Mouse (Mus musculus): ENCODE measurements around the gene Oasl2.
"Not testable (repeated sequence)": the region's sequence is repeated elsewhere in the genome, so short reads cannot be mapped to it uniquely, and the experiment has no call there.

Gene Oasl2

DNA sequence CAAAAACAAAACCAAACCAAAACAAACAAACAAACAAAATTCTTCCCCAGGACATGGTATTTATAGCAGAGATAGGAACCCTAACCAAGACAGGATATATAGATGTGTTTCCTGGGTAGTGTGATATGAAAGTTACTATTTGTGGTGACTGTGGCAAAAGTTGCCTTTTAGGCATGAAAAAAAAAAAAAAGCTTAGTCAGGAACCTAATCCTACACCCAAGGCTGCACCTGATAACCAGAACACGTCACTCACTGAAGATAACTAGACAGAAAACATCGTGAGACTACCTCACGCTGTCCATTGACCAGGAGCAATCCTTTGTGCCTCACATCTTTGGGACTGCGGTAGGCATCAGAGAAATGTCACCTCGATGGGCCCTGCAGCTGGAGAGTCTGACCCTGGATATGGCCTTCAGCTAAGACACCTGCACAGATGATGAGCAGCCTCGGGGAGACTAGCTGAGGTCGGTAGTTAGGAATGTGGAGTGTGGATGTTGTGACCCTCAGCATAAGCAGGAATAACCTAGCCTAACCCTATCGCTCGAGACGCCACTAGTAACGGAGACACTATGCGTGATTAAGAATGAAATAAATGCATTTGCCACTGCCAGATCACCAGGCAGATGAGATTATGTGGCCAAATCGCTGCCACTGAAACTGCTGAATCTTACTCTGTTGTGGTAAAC, at the start of gene Oasl2:
Gene Oasl2 (plus strand): TSS at position 249 of the 686 bp plus-strand sequence.
- DNase-seq (ENCODE audit: low spot score in 2 of 2), result no peak

- no peak for DNase-seq (ENCODE audit: low spot score in 2 of 2)
Measured at GRCm38 (mm10) chr5:114851565-114852236, 45.0 kb upstream of the Oasl2 start.

DNA sequence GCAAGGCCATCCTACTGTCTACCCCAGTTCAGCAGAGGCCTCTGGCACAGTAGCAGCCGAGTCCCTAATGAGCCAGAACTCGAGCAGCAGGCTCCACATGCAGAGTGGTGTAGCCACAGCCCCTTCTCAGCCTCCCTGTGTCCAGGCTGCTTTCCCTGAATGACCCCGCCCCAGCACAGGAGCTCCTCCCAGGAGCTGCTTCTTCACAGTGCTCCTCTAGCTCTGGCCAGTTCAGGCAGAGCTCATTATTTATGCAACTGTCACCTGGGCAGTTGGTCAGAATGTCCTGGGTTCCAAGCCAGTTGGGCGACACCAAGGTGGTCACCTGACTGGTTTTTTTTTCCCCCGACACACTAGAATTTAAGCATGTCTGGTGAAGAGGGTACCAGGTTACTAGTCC, 43.4 kb upstream of the Oasl2 start, which contains the start of gene 4930519G04Rik:
Gene 4930519G04Rik (plus strand): TSS at position 301 of the 400 bp plus-strand sequence.
- DNase-seq (ENCODE audit: low spot score in 2 of 2), result not testable (repeated sequence)

DNA sequence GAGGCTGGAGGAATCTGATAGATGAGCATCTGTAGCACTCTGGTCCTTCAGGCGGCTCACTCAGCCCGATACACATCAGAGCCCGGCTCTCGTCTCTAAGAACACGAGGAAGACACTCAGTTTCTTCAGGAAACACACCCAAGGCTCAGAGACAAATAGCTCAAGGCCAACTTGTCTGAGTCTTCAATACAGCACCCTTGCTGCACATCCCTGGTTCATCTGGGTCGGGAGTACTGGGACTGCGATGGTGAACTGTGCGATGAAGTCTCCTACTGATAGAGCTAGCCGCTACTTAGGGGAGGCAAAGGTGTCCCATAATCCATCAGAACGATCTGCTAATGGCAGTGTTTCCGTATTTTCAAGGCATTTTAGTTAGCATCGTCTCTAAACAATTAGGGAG, 38.2 kb upstream of the Oasl2 start, which contains the start of gene Gm9936:
Gene Gm9936 (minus strand): TSS at position 101 of the 400 bp plus-strand sequence.
- DNase-seq (ENCODE audit: low spot score in 2 of 2), result no peak

DNA sequence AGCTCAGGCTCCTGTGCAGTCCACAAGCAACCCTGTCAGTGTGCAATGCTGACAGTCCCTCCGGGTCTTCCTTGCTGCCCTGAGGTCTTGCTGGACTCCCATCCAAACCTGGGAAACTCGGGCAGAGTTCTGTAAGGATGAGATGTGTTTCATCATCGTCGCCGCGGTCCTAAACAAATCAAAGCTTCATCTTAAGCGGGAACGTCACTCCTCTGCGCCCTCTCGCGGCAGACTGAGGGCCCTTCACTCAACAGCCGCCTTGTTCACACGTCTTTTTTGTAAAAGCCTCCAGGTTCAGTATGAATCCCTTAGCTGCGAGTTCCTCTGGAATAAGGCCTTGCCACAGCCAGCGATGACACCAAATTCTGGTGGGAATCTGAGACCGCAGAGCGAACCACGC, 37.5 kb upstream of the Oasl2 start:
- peak; percentile 33 to 44 for DNase-seq (ENCODE audit: low spot score in 2 of 2)

- no peak for DNase-seq (ENCODE audit: low spot score in 2 of 2)
Measured at GRCm38 (mm10) chr5:114861730-114862129, 35.0 kb upstream of the Oasl2 start.

GRCm38 (mm10) chr5:114864813-114865212, 31.9 kb upstream of the Oasl2 start:
- peak; percentile 63 to 68 for DNase-seq (ENCODE audit: low spot score in 2 of 2)

DNA sequence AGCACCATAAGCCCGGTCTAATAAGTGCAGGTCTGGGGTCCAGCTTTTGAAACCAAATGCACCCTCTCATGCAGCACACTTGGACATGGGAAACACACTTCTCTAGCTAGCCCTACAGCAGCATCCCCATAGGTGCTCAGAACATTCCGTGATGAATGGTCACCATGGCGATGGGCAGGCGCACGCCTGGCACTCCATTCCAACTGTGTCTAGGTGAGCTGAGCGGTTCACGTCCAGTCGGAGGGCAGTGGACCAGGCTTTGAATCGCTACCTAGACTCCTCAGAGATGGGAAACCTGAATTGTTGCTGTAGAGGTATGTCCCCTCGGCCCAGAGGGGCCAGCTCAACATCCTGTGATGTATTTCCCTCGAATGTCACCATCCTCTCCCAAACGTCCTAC, 31.5 kb upstream of the Oasl2 start:
- DNase-seq (ENCODE audit: low spot score in 2 of 2), result no peak

GRCm38 (mm10) chr5:114875858-114876257, 20.9 kb upstream of the Oasl2 start:
- DNase-seq (ENCODE audit: low spot score in 2 of 2), result peak; percentile 28 to 32

- DNase-seq (ENCODE audit: low spot score in 2 of 2), result no peak
Measured at GRCm38 (mm10) chr5:114876331-114876730, 20.4 kb upstream of the Oasl2 start.

- DNase-seq (ENCODE audit: low spot score in 2 of 2), result no peak
Measured at GRCm38 (mm10) chr5:114877487-114877886, 19.2 kb upstream of the Oasl2 start.

- no peak for DNase-seq (ENCODE audit: low spot score in 2 of 2)
Measured at GRCm38 (mm10) chr5:114879399-114879798, 17.3 kb upstream of the Oasl2 start.

- peak in 1 of 2 experiments; percentile 28 for DNase-seq (ENCODE audit: low spot score in 2 of 2)
Measured at GRCm38 (mm10) chr5:114882319-114882718, 14.4 kb upstream of the Oasl2 start.

DNA sequence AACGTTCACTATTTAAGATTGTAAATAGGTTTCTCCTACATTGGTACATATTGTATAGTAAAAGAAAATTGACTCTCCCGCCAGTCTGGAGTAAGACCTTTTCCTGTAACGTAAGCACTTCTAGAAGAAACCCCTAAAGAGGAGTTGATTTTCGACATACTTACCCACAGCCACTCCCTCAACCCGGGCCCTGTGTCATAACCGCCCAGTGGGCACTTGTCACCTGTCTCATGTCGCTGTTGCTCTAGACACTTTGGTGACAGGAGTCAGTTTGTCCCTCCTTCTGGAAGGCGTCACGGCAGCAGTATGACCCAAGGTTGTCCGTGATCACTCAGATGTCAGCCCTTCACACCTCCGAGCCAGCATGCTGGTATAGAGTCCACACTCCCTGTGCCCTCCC, 13.7 kb upstream of the Oasl2 start:
- DNase-seq (ENCODE audit: low spot score in 2 of 2), result no peak

DNA sequence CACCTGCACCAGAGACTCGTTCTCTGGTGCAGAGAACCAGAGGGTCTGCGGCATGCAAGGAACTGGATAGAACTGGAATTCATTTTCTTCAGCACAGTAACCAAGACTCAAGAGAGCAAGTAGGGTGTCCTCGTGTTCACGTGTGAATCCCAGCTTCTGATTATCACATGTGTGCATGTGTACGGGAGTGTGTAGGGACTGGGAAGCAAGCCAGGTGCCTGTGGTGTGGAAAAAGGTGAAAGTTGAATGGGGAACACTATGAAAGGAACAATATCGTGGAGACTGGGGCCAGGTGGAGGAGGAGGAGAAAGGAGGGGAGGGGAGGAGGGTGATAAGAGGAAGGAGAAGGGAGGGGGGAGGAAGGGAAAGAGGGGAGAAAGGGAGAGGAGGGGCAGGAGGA, 9.9 kb upstream of the Oasl2 start:
- DNase-seq (ENCODE audit: low spot score in 2 of 2), result no peak

DNA sequence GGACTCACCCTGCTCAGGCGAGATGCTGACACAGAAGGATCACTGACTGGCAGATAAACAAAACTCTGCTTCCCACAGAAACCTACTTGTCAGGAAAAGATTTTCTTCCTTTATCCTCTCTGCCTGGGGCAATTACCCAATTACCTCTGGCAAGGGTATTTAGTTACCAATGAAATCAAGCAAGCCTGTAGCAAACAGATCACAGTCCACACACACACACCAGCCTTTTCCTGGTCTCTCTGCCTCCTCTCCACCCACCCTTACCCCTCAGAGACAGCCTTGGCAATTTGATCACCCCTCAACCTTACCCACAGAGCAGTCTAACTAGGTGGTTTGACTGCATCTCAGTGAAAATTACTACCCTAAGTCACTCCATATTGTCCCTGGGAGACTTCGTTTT, 7.7 kb upstream of the Oasl2 start:
- no peak for DNase-seq (ENCODE audit: low spot score in 2 of 2)

DNA sequence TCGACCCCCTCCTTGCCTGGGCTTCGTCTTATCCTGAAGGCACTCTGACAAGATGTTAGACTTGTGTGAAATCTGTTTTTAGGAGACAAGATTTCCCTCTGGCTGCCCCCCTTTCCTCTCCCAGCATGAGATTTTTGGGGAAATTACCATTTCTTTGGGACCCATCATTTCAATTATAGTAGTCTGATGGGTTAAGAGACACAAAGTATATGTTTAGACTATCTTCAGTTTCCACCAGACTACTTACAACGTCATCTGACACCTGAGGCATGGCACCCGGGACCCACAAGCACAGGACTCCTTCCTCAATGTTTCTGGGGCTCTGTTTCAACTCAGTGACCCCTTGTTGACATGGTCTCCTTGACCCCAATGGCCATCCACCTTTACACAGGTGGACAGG, 1.2 kb upstream of the Oasl2 start:
- no peak for DNase-seq (ENCODE audit: low spot score in 2 of 2)

GRCm38 (mm10) chr5:114897374-114897793, 648 bp downstream of the Oasl2 start:
- no peak for DNase-seq (ENCODE audit: low spot score in 2 of 2)

- DNase-seq (ENCODE audit: low spot score in 2 of 2), result no peak
Measured at GRCm38 (mm10) chr5:114898857-114899256, 2.1 kb downstream of the Oasl2 start.

- peak; percentile 36 for DNase-seq (ENCODE audit: low spot score in 2 of 2)
Measured at GRCm38 (mm10) chr5:114902413-114902812, 5.7 kb downstream of the Oasl2 start.

DNA sequence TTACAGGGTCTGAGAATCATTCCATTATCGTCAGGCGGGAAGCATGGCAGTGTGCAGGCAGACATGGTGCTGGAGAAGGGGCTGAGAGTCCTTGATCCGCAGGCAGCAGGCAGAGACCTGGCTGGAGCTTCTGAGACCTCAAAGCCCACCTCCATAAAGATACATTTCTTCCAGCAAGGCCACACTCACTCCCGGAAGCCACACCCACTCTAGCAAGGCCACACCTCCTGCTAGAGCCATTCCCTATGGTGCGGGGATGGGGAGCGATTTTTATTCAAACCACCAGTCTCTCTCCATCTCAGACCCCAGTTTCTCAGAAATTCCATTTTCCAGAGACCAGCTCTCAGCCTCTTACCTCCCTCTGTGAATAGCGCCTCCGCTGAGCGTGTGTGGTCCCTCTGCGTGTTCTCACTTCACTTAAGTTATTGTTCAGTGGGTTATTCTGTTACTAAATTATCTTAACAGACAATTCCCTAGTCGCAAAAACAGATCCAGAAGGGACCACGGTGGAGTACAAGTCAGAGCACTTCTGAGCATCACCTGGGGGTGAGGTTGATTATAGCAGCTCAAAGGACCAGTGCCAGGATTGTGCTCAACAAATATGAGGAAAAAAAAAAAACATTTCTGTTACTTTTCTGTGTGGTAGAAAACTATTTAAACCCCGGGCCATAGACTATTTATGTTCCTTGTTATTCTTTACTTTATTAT, 12.0 kb downstream of the Oasl2 start:
- no peak for DNase-seq (ENCODE audit: low spot score in 2 of 2)

GRCm38 (mm10) chr5:114913686-114914085, 16.9 kb downstream of the Oasl2 start:
- no peak for DNase-seq (ENCODE audit: low spot score in 2 of 2)

DNA sequence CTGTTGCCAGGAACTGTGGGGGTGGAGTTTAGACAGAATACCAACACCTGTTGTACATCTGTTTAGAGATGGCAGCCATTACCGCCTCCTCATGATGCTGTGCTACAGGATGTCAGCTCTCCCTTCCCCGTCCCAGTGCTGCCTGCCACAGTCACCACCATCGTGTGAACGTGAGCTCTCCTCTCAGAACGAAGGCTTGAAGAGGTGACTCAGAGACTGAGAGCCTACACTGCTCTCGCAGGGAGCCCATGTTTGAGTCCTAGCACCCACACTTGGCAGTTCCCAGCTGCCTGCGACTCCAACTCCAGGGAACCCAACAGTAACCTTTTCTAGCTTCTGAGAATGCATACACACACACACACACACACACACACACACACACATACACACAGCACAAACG, 18.1 kb downstream of the Oasl2 start:
- no peak for DNase-seq (ENCODE audit: low spot score in 2 of 2)
